Mouse (Mus musculus): ENCODE results near the gene Gm13871. TPM values are rescaled to one million over a fixed set of nuclear protein-coding genes. Genes with fewer than 3 reads are reported as not detected.

Gene Gm13871
- polyA plus RNA-seq (2012; rRNA removed), result not detected in 2 replicates

DNA sequence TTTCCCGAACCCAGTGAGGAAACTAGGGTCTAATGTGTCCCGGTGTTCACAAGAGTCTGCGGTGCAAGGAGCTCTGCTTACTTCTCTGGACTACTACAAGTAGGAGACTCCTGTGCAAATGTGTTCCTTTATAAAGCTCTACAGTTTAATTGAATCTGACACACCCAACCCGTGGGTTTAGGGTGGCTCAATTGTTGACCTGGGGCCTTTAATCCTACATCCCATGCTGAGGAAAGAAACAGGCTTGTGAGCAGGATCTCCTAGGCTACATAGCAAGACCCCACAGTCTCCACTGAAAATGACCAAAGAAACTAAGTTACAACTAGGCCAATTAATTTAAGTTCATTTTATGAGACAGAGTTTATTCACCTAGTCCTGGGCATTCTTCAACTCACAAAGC, at the start of gene Gm13871:
Gene Gm13871 (minus strand): TSS at position 101 of the 400 bp plus-strand sequence.

DNA sequence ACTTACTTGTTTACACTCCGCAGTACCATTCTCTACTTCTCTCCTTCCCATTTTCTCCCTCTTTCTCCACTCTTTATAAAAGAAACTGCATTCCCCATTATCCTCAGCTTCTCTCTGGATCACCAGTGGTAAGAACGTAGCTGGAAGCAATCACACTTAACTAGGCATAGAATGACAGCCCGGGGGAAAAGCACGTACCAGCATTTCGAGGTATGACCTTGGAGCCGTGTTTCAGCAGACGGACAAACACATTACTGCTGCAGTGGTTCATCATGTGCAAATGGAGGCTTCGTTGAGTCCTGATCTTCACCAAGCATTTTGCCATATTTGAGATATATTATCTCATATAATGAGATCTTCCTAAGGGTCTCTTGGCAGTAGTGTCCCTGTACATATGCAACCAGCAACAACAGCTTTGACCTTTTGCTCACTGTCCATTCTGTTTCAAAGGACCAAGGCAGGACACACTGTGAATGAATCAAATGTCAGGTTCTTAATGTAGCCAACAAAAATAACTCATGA, 44.7 kb upstream of the Gm13871 start, which contains the start of gene 2310002L09Rik:
Gene 2310002L09Rik (minus strand): TSS at position 472 of the 522 bp plus-strand sequence.

GRCm38 (mm10) chr4:73920660-73921059, 14.9 kb upstream of the Gm13871 start, which contains the start of gene Gm11756:
Gene Gm11756 (minus strand): TSS chr4:73920760.

GRCm38 (mm10) chr4:73891012-73891411, 14.7 kb downstream of the Gm13871 start, which contains the start of gene Gm11757:
Gene Gm11757 (minus strand): TSS chr4:73891112.

DNA sequence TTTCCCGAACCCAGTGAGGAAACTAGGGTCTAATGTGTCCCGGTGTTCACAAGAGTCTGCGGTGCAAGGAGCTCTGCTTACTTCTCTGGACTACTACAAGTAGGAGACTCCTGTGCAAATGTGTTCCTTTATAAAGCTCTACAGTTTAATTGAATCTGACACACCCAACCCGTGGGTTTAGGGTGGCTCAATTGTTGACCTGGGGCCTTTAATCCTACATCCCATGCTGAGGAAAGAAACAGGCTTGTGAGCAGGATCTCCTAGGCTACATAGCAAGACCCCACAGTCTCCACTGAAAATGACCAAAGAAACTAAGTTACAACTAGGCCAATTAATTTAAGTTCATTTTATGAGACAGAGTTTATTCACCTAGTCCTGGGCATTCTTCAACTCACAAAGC, 29.6 kb downstream of the Gm13871 start, which contains the start of gene Gm11758:
Gene Gm11758 (minus strand): TSS at position 101 of the 400 bp plus-strand sequence.

Other genes starting within 250 kb of the Gm13871 start
- gene Gm11239, start 237.6 kb downstream of the Gm13871 start, polyA plus RNA-seq (2012; rRNA removed), result not detected in 2 replicates
- not detected in 2 replicates for gene Gm428, start 222.4 kb downstream of the Gm13871 start, polyA plus RNA-seq (2012; rRNA removed)
- 1.6 and 2.4 TPM in 2 replicates for gene Rasef, start 115.0 kb downstream of the Gm13871 start, polyA plus RNA-seq (2012; rRNA removed)
- gene Gm11758, start 29.7 kb downstream of the Gm13871 start, polyA plus RNA-seq (2012; rRNA removed), result not detected in 2 replicates
- gene Gm11757, start 14.8 kb downstream of the Gm13871 start, polyA plus RNA-seq (2012; rRNA removed), result not detected in 2 replicates
- not detected in 2 replicates for gene Gm11756, start 14.8 kb upstream of the Gm13871 start, polyA plus RNA-seq (2012; rRNA removed)
- gene 2310002L09Rik, start 44.9 kb upstream of the Gm13871 start, polyA plus RNA-seq (2012; rRNA removed), result not detected in 2 replicates
- gene Frmd3, start 107.5 kb upstream of the Gm13871 start, polyA plus RNA-seq (2012; rRNA removed), result 0.15 and 0.16 TPM in 2 replicates